Mouse (Mus musculus) midbrain, postnatal 0 days (tissue): ENCODE measurements at regions not wholly inside any gene's neighbourhood (a gene's known extent, or its start where the extent isn't known, plus 50 kb on each side); places are given as distances from the start of the nearest gene placed in this dataset.

Experiments
- ATAC-seq: fragments of 200-750 bp; cut with Nextera tagmentation; 2 replicates; pipeline ENCODE4 v1.8.0; 2017; ENCODE audit warnings: moderate number of reproducible peaks, mild to moderate bottlenecking, moderate TSS enrichment, moderate library complexity; ENCODE audit not compliant: low FRiP score
- DNase-seq: peaks from one replicate; pipeline ENCODE4 v3.0.0-alpha.2; 2015; ENCODE audit warnings: low spot score
- H3K27ac ChIP-seq: fragments of 300-500 bp; sonication (generic); 2 replicates; pipeline ENCODE4 v1.5.1; 2014; ENCODE audit warnings: low read depth, mild to moderate bottlenecking, low read length, mixed read lengths
- H3K27me3 ChIP-seq: fragments of 300-500 bp; sonication (generic); 2 replicates; pipeline ENCODE4 v1.6.1; 2014; ENCODE audit warnings: low read length, control low read depth, mixed read lengths; ENCODE audit not compliant: insufficient read depth
- H3K36me3 ChIP-seq: fragments of 300-500 bp; sonication (generic); 2 replicates; pipeline ENCODE4 v1.6.1; 2014; ENCODE audit warnings: low read length, control low read depth, mixed read lengths; ENCODE audit not compliant: insufficient read depth
- H3K4me1 ChIP-seq: fragments of 300-500 bp; sonication (generic); 2 replicates; pipeline ENCODE4 v1.6.1; 2014; ENCODE audit warnings: mild to moderate bottlenecking, control low read depth, antibody characterized with exemption, low read length, mixed read lengths; ENCODE audit not compliant: insufficient read depth
- H3K4me2 ChIP-seq: fragments of 300-500 bp; sonication (generic); 2 replicates; pipeline ENCODE4 v1.6.1; 2014; ENCODE audit warnings: low read depth, mild to moderate bottlenecking, low read length, mixed read lengths; ENCODE audit not compliant: poor library complexity, severe bottlenecking
- H3K4me3 ChIP-seq: fragments of 300-500 bp; sonication (generic); 2 replicates; pipeline ENCODE4 v1.5.1; 2014; ENCODE audit warnings: low read depth, mild to moderate bottlenecking, low read length, moderate library complexity
- H3K9ac ChIP-seq: fragments of 300-500 bp; sonication (generic); replicated peaks from 2 replicates; pipeline ENCODE4 v1.6.1; 2014; ENCODE audit warnings: mild to moderate bottlenecking, low read length, moderate library complexity, mixed read lengths; ENCODE audit not compliant: poor library complexity, severe bottlenecking
- H3K9me3 ChIP-seq: fragments of 300-500 bp; sonication (generic); 2 replicates; pipeline ENCODE4 v1.6.1; 2016; ENCODE audit warnings: low read length, control low read depth
- CTCF ChIP-seq: IDR thresholded peaks from 2 replicates; pipeline ENCODE4 v1.5.1; 2016; ENCODE audit warnings: antibody characterized with exemption, mild to moderate bottlenecking
- WGBS: fragments of 180-500 bp; shearing (Covaris S2); extraction: QIAGEN DNeasy Blood & Tissue Kit; methylation state at CpG from one replicate; pipeline ENCODE4 v1.1.7; 2014; 5-methylcytosine and 5-hydroxymethylcytosine counted together

GRCm38 (mm10) chr6:136229791-136230190, 56.5 kb upstream of the Grin2b start:
- no peak overlapping the region for H3K27ac ChIP-seq
- WGBS: 81% methylated on average over 3 of the region's 3 CpGs
- TF ChIP-seq CTCF: no peak
- H3K4me3 ChIP-seq: no peak overlapping the region
- H3K27me3 ChIP-seq: no peaks in the 10 kb centered on the region
- no peaks in the 10 kb centered on the region for H3K9me3 ChIP-seq
- ATAC-seq: no peak
- DNase-seq: no peak
- no peak overlapping the region for H3K4me2 ChIP-seq
- H3K4me1 ChIP-seq: no peaks in the 10 kb centered on the region
- no peaks in the 10 kb centered on the region for H3K36me3 ChIP-seq
- no peak overlapping the region for H3K9ac ChIP-seq

GRCm38 (mm10) chr6:136235473-136235872, 62.2 kb upstream of the Grin2b start:
- Histone ChIP-seq H3K27ac (no peak overlapping the region), H3K27me3 (no peaks in the 10 kb centered on the region), H3K4me2 (no peak overlapping the region), H3K4me3 (no peak overlapping the region), H3K36me3 (no peaks in the 10 kb centered on the region), H3K4me1 (0 out of 2 replicates have a peak, but pooled peaks cover 3% of the 10 kb centered on the region), H3K9ac (no peak overlapping the region), H3K9me3 (no peaks in the 10 kb centered on the region)
- ATAC-seq: no peak
- DNase-seq: no peak
- 89% methylated on average over 11 of the region's 11 CpGs for WGBS
- no peak for TF ChIP-seq CTCF

GRCm38 (mm10) chr6:136238989-136239388, 65.7 kb upstream of the Grin2b start:
- Histone ChIP-seq H3K27me3 (no peaks in the 10 kb centered on the region), H3K4me3 (no peak overlapping the region), H3K9me3 (no peaks in the 10 kb centered on the region), H3K4me1 (0 out of 2 replicates have a peak, but pooled peaks cover 9% of the 10 kb centered on the region), H3K36me3 (no peaks in the 10 kb centered on the region), H3K27ac (no peak overlapping the region), H3K4me2 (no peak overlapping the region), H3K9ac (no peak overlapping the region)
- WGBS: 47% methylated on average over 5 of the region's 5 CpGs
- DNase-seq (peak; percentile 38), ATAC-seq (no peak)
- TF ChIP-seq CTCF: 0 out of 2 replicates have a peak, but pooled peaks have one; percentile 19

GRCm38 (mm10) chr6:136239416-136239815, 66.1 kb upstream of the Grin2b start:
- H3K4me1 ChIP-seq: 0 out of 2 replicates have a peak, but pooled peaks cover 9% of the 10 kb centered on the region
- H3K4me3 ChIP-seq: no peak overlapping the region
- ATAC-seq: no peak
- no peaks in the 10 kb centered on the region for H3K27me3 ChIP-seq
- H3K36me3 ChIP-seq: no peaks in the 10 kb centered on the region
- H3K4me2 ChIP-seq: no peak overlapping the region
- H3K27ac ChIP-seq: no peak overlapping the region
- DNase-seq: no peak
- no peak for TF ChIP-seq CTCF
- no peaks in the 10 kb centered on the region for H3K9me3 ChIP-seq
- WGBS: 47% methylated on average over 5 of the region's 5 CpGs
- H3K9ac ChIP-seq: no peak overlapping the region

GRCm38 (mm10) chr6:136241574-136242311, 68.4 kb upstream of the Grin2b start:
- Histone ChIP-seq H3K27ac (peak overlapping the region; percentile 12; the same call in 1 of the 2 replicates), H3K4me1 (0 out of 2 replicates have a peak, but pooled peaks cover 9% of the 10 kb centered on the region), H3K4me2 (no peak overlapping the region), H3K4me3 (no peak overlapping the region), H3K27me3 (no peaks in the 10 kb centered on the region), H3K9ac (no peak overlapping the region), H3K36me3 (no peaks in the 10 kb centered on the region), H3K9me3 (no peaks in the 10 kb centered on the region)
- DNase-seq (peak; percentile 15), ATAC-seq (no peak)
- peak; percentile 29; the same call in 1 of the 2 replicates for TF ChIP-seq CTCF
- WGBS: 24% methylated on average over 10 of the region's 10 CpGs

GRCm38 (mm10) chr6:136244895-136245294, 71.6 kb upstream of the Grin2b start:
- Histone ChIP-seq H3K36me3 (no peaks in the 10 kb centered on the region), H3K4me2 (no peak overlapping the region), H3K27ac (no peak overlapping the region), H3K27me3 (no peaks in the 10 kb centered on the region), H3K4me3 (no peak overlapping the region), H3K9ac (no peak overlapping the region), H3K9me3 (no peaks in the 10 kb centered on the region), H3K4me1 (0 out of 2 replicates have a peak, but pooled peaks cover 9% of the 10 kb centered on the region)
- DNase-seq: no peak
- ATAC-seq: no peak
- 85% methylated on average over 7 of the region's 7 CpGs for WGBS
- TF ChIP-seq CTCF: no peak
